In the genomic region with DNA sequence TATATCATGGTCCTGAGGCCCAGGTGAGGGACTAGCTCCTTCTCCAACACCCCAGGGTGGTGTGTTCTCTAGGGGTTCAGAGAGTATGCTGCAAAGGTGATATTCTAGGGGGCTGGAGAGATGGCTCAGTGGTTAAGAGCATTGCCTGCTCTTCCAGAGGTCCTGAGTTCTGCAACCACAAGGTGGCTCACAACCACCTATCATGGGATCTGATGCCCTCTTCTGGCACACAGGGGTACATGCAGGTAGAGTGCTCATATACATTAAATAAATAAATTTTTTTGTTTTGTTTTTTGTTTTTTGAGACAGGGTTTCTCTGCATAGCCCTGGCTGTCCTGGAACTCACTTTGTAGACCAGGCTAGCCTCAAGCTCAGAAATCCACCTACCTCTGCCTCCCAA, we compare ENCODE assay signal across 8 mouse cellular contexts.
DNase-seq lines count a peak whose midpoint lies in the region; ATAC-seq and TF ChIP-seq lines count a peak whose summit lies in the region.
"Not testable (repeated sequence)": the region's sequence is repeated elsewhere in the genome, so short reads cannot be mapped to it uniquely, and the experiment has no call there.

No protein-coding gene starts in this region.

- not testable (repeated sequence) for H3K27ac ChIP-seq in heart, postnatal 0 days (ENCODE audit: low read depth); kidney, postnatal 0 days; liver, postnatal 0 days (ENCODE audit: low read depth)

- peaks cover 31% of the 10 kb centered on the region for H3K9me3 ChIP-seq in E14TG2a.4 (ENCODE audit: low read length)
- not testable (repeated sequence) for H3K9me3 ChIP-seq in heart, postnatal 0 days (replicated peaks; ENCODE audit: control insufficient read depth, low read length); kidney, postnatal 0 days (replicated peaks; ENCODE audit: low read length); liver, postnatal 0 days (ENCODE audit: low read length)

- H3K4me2 ChIP-seq in heart, postnatal 0 days (ENCODE audit: low read depth, low read length); kidney, postnatal 0 days (ENCODE audit: low read length); liver, postnatal 0 days (ENCODE audit: low read depth, low read length): not testable (repeated sequence)

- DNase-seq in 416B (ENCODE audit: low read depth) = peak; percentile 37
- DNase-seq in NIH3T3 (ENCODE audit: low read depth) = peak; percentile 25
- DNase-seq in brain, embryonic 14.5 days (ENCODE audit: low read depth); heart, postnatal 0 days (ENCODE audit: low spot score); kidney, postnatal 0 days (ENCODE audit: low spot score); liver, postnatal 0 days: not testable (repeated sequence)
- peak; percentile 51 for DNase-seq in splenic B cell, adult 2 months (ENCODE audit: low read depth, low spot score)

- peak; percentile 41; the same call in 1 of the 2 replicates for TF ChIP-seq CTCF in E14TG2a.4 (conservative IDR thresholded peaks at IDR 0.05; ENCODE audit: low read length)
- peak; percentile 7; the same call in 1 of the 2 replicates for TF ChIP-seq CTCF in brain, embryonic 14.5 days (IDR thresholded peaks at IDR 0.05; ENCODE audit: borderline replicate concordance, extremely low read depth, insufficient read depth, insufficient read length)
- TF ChIP-seq CTCF in heart, postnatal 0 days (IDR thresholded peaks at IDR 0.05; ENCODE audit: low read depth) = peak; percentile 42
- TF ChIP-seq CTCF in kidney, postnatal 0 days (IDR thresholded peaks at IDR 0.05; ENCODE audit: low read depth) = peak; percentile 53
- peak; percentile 56 for TF ChIP-seq CTCF in liver, postnatal 0 days (IDR thresholded peaks at IDR 0.05; ENCODE audit: low read depth)

- ATAC-seq in heart, postnatal 0 days (ENCODE audit: insufficient read depth, low read depth); kidney, postnatal 0 days (replicated peaks; ENCODE audit: low FRiP score, low read depth); liver, postnatal 0 days: not testable (repeated sequence)

- TF ChIP-seq EP300 in heart, postnatal 0 days (IDR thresholded peaks at IDR 0.05; ENCODE audit: low read depth); liver, postnatal 0 days (IDR thresholded peaks at IDR 0.05; ENCODE audit: low read depth): not testable (repeated sequence)

- H3K4me3 ChIP-seq in E14TG2a.4 (replicated peaks; ENCODE audit: low read length); heart, postnatal 0 days (ENCODE audit: low read depth, low read length); kidney, postnatal 0 days (replicated peaks; ENCODE audit: low read depth, low read length); liver, postnatal 0 days (ENCODE audit: low read depth, low read length): not testable (repeated sequence)

- H3K36me3 ChIP-seq in E14TG2a.4 (ENCODE audit: insufficient read depth, low read length); heart, postnatal 0 days (replicated peaks; ENCODE audit: control insufficient read depth, insufficient read depth, low read length); kidney, postnatal 0 days (ENCODE audit: insufficient read depth, low read length); liver, postnatal 0 days (replicated peaks; ENCODE audit: insufficient read depth, low read length); splenic B cell, adult 2 months (ENCODE audit: control insufficient read depth, insufficient read depth, low read length, poor library complexity, severe bottlenecking): not testable (repeated sequence)

- peaks cover 52% of the 10 kb centered on the region for H3K4me1 ChIP-seq in E14TG2a.4 (replicated peaks; ENCODE audit: low read depth, low read length)
- peaks cover 13% of the 10 kb centered on the region for H3K4me1 ChIP-seq in heart, postnatal 0 days (ENCODE audit: control insufficient read depth, insufficient read depth)
- H3K4me1 ChIP-seq in kidney, postnatal 0 days (replicated peaks; ENCODE audit: insufficient read depth, low read length) = peaks cover 19% of the 10 kb centered on the region
- not testable (repeated sequence) for H3K4me1 ChIP-seq in liver, postnatal 0 days (ENCODE audit: insufficient read depth)

- not testable (repeated sequence) for TF ChIP-seq POLR2A in brain, embryonic 14.5 days (IDR thresholded peaks at IDR 0.05; ENCODE audit: borderline replicate concordance, extremely low read depth, insufficient read depth, insufficient read length, poor library complexity, severe bottlenecking)

- not testable (repeated sequence) for H3K27me3 ChIP-seq in E14TG2a.4 (ENCODE audit: insufficient read depth, low read length); heart, postnatal 0 days (ENCODE audit: control insufficient read depth, insufficient read depth, low read length); kidney, postnatal 0 days (ENCODE audit: insufficient read depth, low read length); liver, postnatal 0 days (ENCODE audit: insufficient read depth, low read length); splenic B cell, adult 2 months (ENCODE audit: control insufficient read depth, insufficient read depth, low read length, poor library complexity, severe bottlenecking)

- H3K9ac ChIP-seq in heart, postnatal 0 days (replicated peaks; ENCODE audit: low read depth, low read length); kidney, postnatal 0 days (ENCODE audit: low read depth, low read length); liver, postnatal 0 days (replicated peaks): not testable (repeated sequence)
